Mouse (Mus musculus): ENCODE data around the gene Ercc6. TPM values are rescaled to one million over a fixed set of nuclear protein-coding genes. Genes with fewer than 3 reads are reported as not detected.

Ercc6 gene
- polyA plus RNA-seq, 1 experiment from 2014 or later: 16.0 TPM

DNA sequence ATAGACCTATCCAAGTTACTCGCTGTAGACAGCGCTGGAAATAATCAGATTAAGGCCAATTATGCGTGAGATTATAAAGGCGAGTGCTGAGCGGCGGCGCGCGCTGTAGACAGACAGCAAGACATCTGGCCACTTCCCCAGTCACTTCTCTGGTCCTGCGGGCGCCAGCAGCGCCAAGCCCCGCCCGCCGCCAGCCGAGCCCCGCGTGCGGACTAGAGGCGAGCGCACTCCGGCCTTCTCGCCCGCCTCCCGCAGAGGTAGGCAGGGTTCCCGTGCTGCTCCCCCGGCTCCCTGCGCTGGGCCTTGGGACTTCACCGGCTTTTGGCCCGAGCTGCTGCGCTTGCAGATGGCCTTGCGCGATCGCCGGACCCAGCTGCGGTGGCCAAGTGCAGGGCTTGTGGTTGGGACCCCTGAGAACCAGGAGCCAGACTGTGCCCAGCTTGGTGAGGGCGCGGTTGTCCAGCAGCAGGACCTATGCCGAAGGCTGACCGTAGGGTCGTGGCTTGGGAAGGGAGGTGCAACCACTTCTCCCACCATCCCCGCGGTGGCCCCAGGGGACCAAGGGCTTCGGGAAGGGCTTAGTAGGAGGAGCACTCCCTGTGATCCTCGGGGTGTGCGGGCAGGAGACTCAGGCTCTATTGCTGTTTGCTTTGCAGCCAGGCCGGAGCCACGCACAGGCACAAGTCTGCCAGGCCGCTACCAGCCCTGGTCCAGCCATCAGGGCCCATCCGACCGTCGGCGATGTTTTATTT lies 86.1 kb downstream of the Ercc6 start, which contains the start of gene Prrxl1:
TSS of gene Prrxl1 (plus strand) at position 118 of the 752 bp plus-strand sequence.
- ATAC-seq (replicated peaks; ENCODE audit: low FRiP score, low TSS enrichment, low read depth) (no peak), DNase-seq (ENCODE audit: low spot score) (peak; percentile 54)
- 1% methylated on average over 51 of the region's 53 CpGs for WGBS
- Histone ChIP-seq H3K4me3 (ENCODE audit: low read depth, low read length) (0 out of 2 replicates have a peak within 1 kb of the TSS, but pooled peaks have one; percentile 15), H3K36me3 (ENCODE audit: control insufficient read depth, insufficient read depth, low read length) (no peaks in the 10 kb centered on the region), H3K9me3 (ENCODE audit: control insufficient read depth, low read length) (no peaks in the 10 kb centered on the region), H3K4me1 (replicated peaks; ENCODE audit: control insufficient read depth, insufficient read depth, low read length) (no peaks in the 10 kb centered on the region), H3K4me2 (ENCODE audit: low read length) (peak within 1 kb of the TSS; percentile 16), H3K27ac (ENCODE audit: low read depth) (no peak within 1 kb of the TSS), H3K9ac (ENCODE audit: low read length) (no peak within 1 kb of the TSS), H3K27me3 (replicated peaks; ENCODE audit: control insufficient read depth, insufficient read depth, low read length) (peaks cover 85% of the 10 kb centered on the region)

DNA sequence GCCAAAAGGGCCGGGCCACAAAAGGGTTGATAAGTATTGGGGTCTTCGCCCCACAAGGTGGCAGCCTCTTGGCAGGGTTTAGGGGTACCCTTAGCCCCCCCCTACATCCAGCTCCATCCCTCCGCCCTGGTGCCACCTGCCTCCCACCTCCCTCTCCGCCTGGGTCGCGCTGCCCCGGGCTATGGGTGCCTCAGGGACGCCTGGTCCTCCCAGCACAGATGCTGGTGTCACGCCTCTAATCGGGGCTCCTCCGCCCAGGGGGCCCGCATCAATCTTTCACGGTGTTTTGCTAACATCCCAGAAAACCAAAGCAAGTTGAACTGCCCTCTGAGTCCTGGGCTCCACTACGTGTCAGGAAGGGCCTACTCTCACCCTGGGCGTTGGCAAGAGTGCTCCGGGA lies 86.8 kb downstream of the Ercc6 start:
- WGBS: 2% methylated on average over 16 of the region's 16 CpGs
- peaks cover 80% of the 10 kb centered on the region for H3K27me3 ChIP-seq (replicated peaks; ENCODE audit: control insufficient read depth, insufficient read depth, low read length)
- H3K4me3 ChIP-seq (ENCODE audit: low read depth, low read length): no peak overlapping the region
- ATAC-seq (replicated peaks; ENCODE audit: low FRiP score, low TSS enrichment, low read depth): no peak
- no peaks in the 10 kb centered on the region for H3K4me1 ChIP-seq (replicated peaks; ENCODE audit: control insufficient read depth, insufficient read depth, low read length)
- no peak overlapping the region for H3K27ac ChIP-seq (ENCODE audit: low read depth)
- no peaks in the 10 kb centered on the region for H3K36me3 ChIP-seq (ENCODE audit: control insufficient read depth, insufficient read depth, low read length)
- DNase-seq (ENCODE audit: low spot score): no peak
- H3K4me2 ChIP-seq (ENCODE audit: low read length): no peak overlapping the region
- no peak overlapping the region for H3K9ac ChIP-seq (ENCODE audit: low read length)
- no peaks in the 10 kb centered on the region for H3K9me3 ChIP-seq (ENCODE audit: control insufficient read depth, low read length)

DNA sequence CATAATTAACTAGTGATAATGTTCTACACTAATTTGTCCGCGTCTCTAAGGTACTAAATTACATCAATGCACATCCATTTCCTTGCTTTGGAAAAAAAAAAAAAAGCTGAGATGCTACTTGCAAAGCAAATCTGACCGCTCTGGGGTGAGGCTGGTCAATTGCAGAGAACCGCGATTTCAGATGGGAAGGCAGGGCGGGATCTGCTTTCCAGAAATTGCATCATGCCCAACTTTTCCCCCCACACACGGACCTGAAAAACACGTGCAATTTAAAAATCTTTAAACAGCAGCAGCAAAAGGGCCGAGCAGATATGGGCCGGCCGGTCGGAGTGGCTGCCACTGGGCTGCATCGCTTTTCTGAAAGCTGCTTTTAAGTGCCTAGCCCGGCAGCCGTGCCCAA lies 92.2 kb downstream of the Ercc6 start:
- no peaks in the 10 kb centered on the region for H3K4me1 ChIP-seq (replicated peaks; ENCODE audit: control insufficient read depth, insufficient read depth, low read length)
- no peak overlapping the region for H3K9ac ChIP-seq (ENCODE audit: low read length)
- ATAC-seq (replicated peaks; ENCODE audit: low FRiP score, low TSS enrichment, low read depth) (no peak), DNase-seq (ENCODE audit: low spot score) (no peak)
- no peak overlapping the region for H3K4me2 ChIP-seq (ENCODE audit: low read length)
- H3K27me3 ChIP-seq (replicated peaks; ENCODE audit: control insufficient read depth, insufficient read depth, low read length): peaks cover 40% of the 10 kb centered on the region
- no peaks in the 10 kb centered on the region for H3K36me3 ChIP-seq (ENCODE audit: control insufficient read depth, insufficient read depth, low read length)
- no peak overlapping the region for H3K4me3 ChIP-seq (ENCODE audit: low read depth, low read length)
- 60% methylated on average over 15 of the region's 15 CpGs for WGBS
- H3K27ac ChIP-seq (ENCODE audit: low read depth): no peak overlapping the region
- H3K9me3 ChIP-seq (ENCODE audit: control insufficient read depth, low read length): no peaks in the 10 kb centered on the region

DNA sequence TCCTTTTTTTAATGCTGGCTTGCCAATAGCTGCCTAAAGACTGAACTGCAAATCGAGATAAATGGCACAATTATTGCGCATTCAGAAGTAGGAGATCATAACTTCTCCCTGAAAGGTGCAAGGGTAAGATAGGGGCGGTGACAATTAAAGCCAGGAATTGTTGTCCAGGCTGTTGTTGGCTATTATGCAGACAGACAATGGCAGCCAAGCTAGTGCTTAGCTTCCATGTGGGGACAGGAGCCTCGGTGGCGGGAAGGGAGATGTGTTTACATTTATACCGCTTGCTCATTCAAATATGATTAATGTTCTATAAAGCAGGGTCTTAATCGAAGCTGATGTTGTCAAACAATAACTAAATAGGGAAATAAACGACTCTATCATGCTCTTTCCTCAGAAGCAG lies 93.0 kb downstream of the Ercc6 start:
- Histone ChIP-seq H3K4me1 (replicated peaks; ENCODE audit: control insufficient read depth, insufficient read depth, low read length) (no peaks in the 10 kb centered on the region), H3K9me3 (ENCODE audit: control insufficient read depth, low read length) (no peaks in the 10 kb centered on the region), H3K9ac (ENCODE audit: low read length) (no peak overlapping the region), H3K27me3 (replicated peaks; ENCODE audit: control insufficient read depth, insufficient read depth, low read length) (peaks cover 31% of the 10 kb centered on the region), H3K4me3 (ENCODE audit: low read depth, low read length) (no peak overlapping the region), H3K36me3 (ENCODE audit: control insufficient read depth, insufficient read depth, low read length) (no peaks in the 10 kb centered on the region), H3K27ac (ENCODE audit: low read depth) (no peak overlapping the region), H3K4me2 (ENCODE audit: low read length) (no peak overlapping the region)
- ATAC-seq (replicated peaks; ENCODE audit: low FRiP score, low TSS enrichment, low read depth) (no peak), DNase-seq (ENCODE audit: low spot score) (no peak)
- 65% methylated on average over 8 of the region's 8 CpGs for WGBS

DNA sequence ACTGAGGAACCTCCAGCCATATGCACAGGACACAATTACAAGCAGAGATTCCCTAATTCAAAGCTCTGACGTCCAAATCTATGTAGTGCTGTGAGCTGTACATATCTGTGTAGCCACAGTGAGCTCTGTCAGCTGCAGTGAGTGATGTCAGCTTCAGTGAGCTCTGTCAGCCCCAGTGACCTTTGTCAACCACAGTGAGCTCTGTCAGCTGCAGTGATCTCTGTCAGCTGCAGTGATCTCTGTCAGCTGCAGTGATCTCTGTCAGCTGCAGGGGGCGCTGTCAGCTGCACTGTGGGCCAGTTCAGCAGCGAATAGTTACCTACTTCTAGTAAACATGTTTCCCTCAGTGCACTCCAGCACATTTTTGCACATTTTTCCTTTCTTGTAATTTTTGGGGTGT lies 96.1 kb downstream of the Ercc6 start:
- 22% methylated on average over 3 of the region's 3 CpGs for WGBS
- H3K27ac ChIP-seq (ENCODE audit: low read depth): no peak overlapping the region
- DNase-seq (ENCODE audit: low spot score): peak; percentile 59
- no peaks in the 10 kb centered on the region for H3K4me1 ChIP-seq (replicated peaks; ENCODE audit: control insufficient read depth, insufficient read depth, low read length)
- peaks cover 15% of the 10 kb centered on the region; the same call in 1 of the 2 replicates for H3K27me3 ChIP-seq (replicated peaks; ENCODE audit: control insufficient read depth, insufficient read depth, low read length)
- H3K4me3 ChIP-seq (ENCODE audit: low read depth, low read length): no peak overlapping the region
- ATAC-seq (replicated peaks; ENCODE audit: low FRiP score, low TSS enrichment, low read depth): no peak
- H3K4me2 ChIP-seq (ENCODE audit: low read length): no peak overlapping the region
- no peaks in the 10 kb centered on the region for H3K9me3 ChIP-seq (ENCODE audit: control insufficient read depth, low read length)
- H3K9ac ChIP-seq (ENCODE audit: low read length): no peak overlapping the region
- H3K36me3 ChIP-seq (ENCODE audit: control insufficient read depth, insufficient read depth, low read length): no peaks in the 10 kb centered on the region

DNA sequence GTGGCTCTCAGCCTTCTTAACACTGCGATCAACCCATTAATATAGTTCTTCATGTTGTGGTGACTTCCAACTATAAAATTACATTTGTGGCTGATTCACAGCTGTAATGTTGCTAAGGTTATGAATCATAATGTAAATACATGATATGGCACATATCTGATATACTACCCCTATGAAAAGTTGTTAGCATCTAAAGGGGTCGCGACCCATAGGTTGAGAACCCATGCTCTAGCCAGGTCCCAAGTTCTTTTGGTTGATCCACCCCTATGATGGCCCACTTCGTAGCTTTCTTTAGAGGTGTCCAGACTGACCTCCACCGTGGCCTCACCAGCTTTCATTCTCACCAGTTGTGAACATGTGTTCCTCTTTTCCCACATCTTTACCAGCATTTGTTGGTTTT lies 103.9 kb downstream of the Ercc6 start:
- Histone ChIP-seq H3K4me3 (ENCODE audit: low read depth, low read length) (no peak overlapping the region), H3K4me1 (replicated peaks; ENCODE audit: control insufficient read depth, insufficient read depth, low read length) (no peaks in the 10 kb centered on the region), H3K9ac (ENCODE audit: low read length) (no peak overlapping the region), H3K27ac (ENCODE audit: low read depth) (no peak overlapping the region), H3K27me3 (replicated peaks; ENCODE audit: control insufficient read depth, insufficient read depth, low read length) (no peaks in the 10 kb centered on the region), H3K36me3 (ENCODE audit: control insufficient read depth, insufficient read depth, low read length) (no peaks in the 10 kb centered on the region), H3K4me2 (ENCODE audit: low read length) (no peak overlapping the region), H3K9me3 (ENCODE audit: control insufficient read depth, low read length) (no peaks in the 10 kb centered on the region)
- WGBS: 89% methylated on average over 5 of the region's 5 CpGs
- DNase-seq (ENCODE audit: low spot score): no peak
- ATAC-seq (replicated peaks; ENCODE audit: low FRiP score, low TSS enrichment, low read depth): no peak

DNA sequence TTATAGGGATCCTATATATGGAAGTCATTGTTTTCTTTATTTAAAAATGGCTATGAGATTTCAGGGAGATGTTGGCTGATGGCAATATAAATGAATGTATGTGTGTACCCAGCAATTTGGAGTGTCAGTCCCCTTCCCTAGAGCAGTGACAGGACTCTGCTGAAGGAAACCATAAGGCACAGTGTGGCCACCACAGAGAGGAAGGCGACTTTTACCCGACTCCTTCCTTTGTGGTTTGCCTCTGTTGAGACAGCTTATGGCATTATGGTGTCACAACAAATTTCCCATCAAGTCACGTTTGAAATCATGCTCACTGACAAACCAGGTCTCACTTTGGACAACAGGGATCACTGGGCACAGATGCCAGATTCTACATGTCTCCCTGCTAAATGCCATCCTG lies 110.9 kb downstream of the Ercc6 start:
- ATAC-seq (replicated peaks; ENCODE audit: low FRiP score, low TSS enrichment, low read depth) (no peak), DNase-seq (ENCODE audit: low spot score) (no peak)
- Histone ChIP-seq H3K4me1 (replicated peaks; ENCODE audit: control insufficient read depth, insufficient read depth, low read length) (no peaks in the 10 kb centered on the region), H3K4me2 (ENCODE audit: low read length) (no peak overlapping the region), H3K36me3 (ENCODE audit: control insufficient read depth, insufficient read depth, low read length) (no peaks in the 10 kb centered on the region), H3K9ac (ENCODE audit: low read length) (no peak overlapping the region), H3K4me3 (ENCODE audit: low read depth, low read length) (no peak overlapping the region), H3K9me3 (ENCODE audit: control insufficient read depth, low read length) (no peaks in the 10 kb centered on the region), H3K27ac (ENCODE audit: low read depth) (no peak overlapping the region), H3K27me3 (replicated peaks; ENCODE audit: control insufficient read depth, insufficient read depth, low read length) (no peaks in the 10 kb centered on the region)
- WGBS: 86% methylated on average over 3 of the region's 3 CpGs

DNA sequence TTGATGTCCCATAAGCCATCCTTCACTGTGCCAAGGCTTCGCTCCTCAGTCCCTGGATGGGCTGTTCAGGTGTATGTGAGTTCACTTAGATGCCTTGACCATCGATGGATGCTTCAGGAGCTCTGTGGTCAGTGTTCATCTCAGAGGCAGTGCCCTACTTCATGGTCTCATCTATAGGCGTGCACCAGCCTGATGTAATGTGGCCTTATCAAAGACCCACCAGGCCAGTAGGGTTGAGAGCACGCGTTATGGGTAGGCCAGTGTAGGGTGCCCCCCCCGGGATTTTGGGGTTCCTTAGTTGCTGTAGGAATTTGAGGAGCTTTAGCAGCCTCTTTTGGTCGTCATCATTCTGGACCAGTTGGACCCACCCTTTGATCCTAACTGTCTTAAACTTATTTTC lies 111.5 kb downstream of the Ercc6 start:
- DNase-seq (ENCODE audit: low spot score) (no peak), ATAC-seq (replicated peaks; ENCODE audit: low FRiP score, low TSS enrichment, low read depth) (no peak)
- no peak overlapping the region for H3K4me3 ChIP-seq (ENCODE audit: low read depth, low read length)
- H3K9me3 ChIP-seq (ENCODE audit: control insufficient read depth, low read length): no peaks in the 10 kb centered on the region
- no peaks in the 10 kb centered on the region for H3K4me1 ChIP-seq (replicated peaks; ENCODE audit: control insufficient read depth, insufficient read depth, low read length)
- no peak overlapping the region for H3K27ac ChIP-seq (ENCODE audit: low read depth)
- 86% methylated on average over 7 of the region's 7 CpGs for WGBS
- no peak overlapping the region for H3K4me2 ChIP-seq (ENCODE audit: low read length)
- H3K27me3 ChIP-seq (replicated peaks; ENCODE audit: control insufficient read depth, insufficient read depth, low read length): no peaks in the 10 kb centered on the region
- no peak overlapping the region for H3K9ac ChIP-seq (ENCODE audit: low read length)
- no peaks in the 10 kb centered on the region for H3K36me3 ChIP-seq (ENCODE audit: control insufficient read depth, insufficient read depth, low read length)

DNA sequence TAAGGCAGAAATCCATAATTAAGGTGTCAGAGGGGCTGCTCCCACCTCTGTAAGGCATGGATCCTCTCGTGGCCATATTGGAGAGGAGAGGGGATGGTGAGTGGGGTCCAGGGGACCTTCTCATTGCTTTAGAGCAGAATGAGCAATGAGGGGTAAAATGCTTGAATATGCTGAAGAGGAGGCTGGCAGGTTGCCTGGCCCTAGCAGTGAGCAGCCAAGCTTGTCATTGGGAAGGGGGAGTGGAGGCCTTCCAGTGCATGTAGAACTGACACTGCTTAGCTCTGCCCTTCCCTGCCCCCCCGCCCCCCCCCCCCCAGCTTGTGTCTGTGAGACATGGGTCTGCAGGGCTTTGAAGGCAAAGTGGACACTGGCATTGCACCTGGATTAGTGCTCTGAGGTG lies 114.0 kb downstream of the Ercc6 start:
- no peaks in the 10 kb centered on the region for H3K4me1 ChIP-seq (replicated peaks; ENCODE audit: control insufficient read depth, insufficient read depth, low read length)
- H3K9ac ChIP-seq (ENCODE audit: low read length): no peak overlapping the region
- no peaks in the 10 kb centered on the region for H3K9me3 ChIP-seq (ENCODE audit: control insufficient read depth, low read length)
- H3K36me3 ChIP-seq (ENCODE audit: control insufficient read depth, insufficient read depth, low read length): no peaks in the 10 kb centered on the region
- ATAC-seq (replicated peaks; ENCODE audit: low FRiP score, low TSS enrichment, low read depth): no peak
- H3K27me3 ChIP-seq (replicated peaks; ENCODE audit: control insufficient read depth, insufficient read depth, low read length): no peaks in the 10 kb centered on the region
- DNase-seq (ENCODE audit: low spot score): no peak
- 38% methylated on average over 2 of the region's 2 CpGs for WGBS
- no peak overlapping the region for H3K4me2 ChIP-seq (ENCODE audit: low read length)
- H3K27ac ChIP-seq (ENCODE audit: low read depth): no peak overlapping the region
- no peak overlapping the region for H3K4me3 ChIP-seq (ENCODE audit: low read depth, low read length)

Measured in intestine, embryonic 14.5 days (tissue).